Mouse (Mus musculus) heart, postnatal 0 days (tissue): Measurements from ENCODE around the gene Cnga2. TPM values are rescaled to one million over a fixed set of nuclear protein-coding genes. Genes with fewer than 3 reads are reported as not detected.

Experiments
- ATAC-seq: fragments of 200-750 bp; cut with Nextera tagmentation; 2 replicates; pipeline ENCODE4 v1.8.0; 2017; ENCODE audit warnings: low read depth, moderate number of reproducible peaks, moderate library complexity; ENCODE audit not compliant: insufficient read depth
- DNase-seq: peaks from one replicate; pipeline ENCODE4 v3.0.0-alpha.2; 2016; ENCODE audit warnings: low spot score
- H3K27ac ChIP-seq: fragments of 300-500 bp; sonication (generic); 2 replicates; pipeline ENCODE4 v1.5.1; 2014; ENCODE audit warnings: low read depth, mild to moderate bottlenecking
- H3K27me3 ChIP-seq: fragments of 300-500 bp; sonication (generic); 2 replicates; pipeline ENCODE4 v1.6.1; 2014; ENCODE audit warnings: low read length, mixed read lengths; ENCODE audit not compliant: control insufficient read depth, insufficient read depth
- H3K36me3 ChIP-seq: fragments of 300-500 bp; sonication (generic); replicated peaks from 2 replicates; pipeline ENCODE4 v1.6.1; 2014; ENCODE audit warnings: low read length, mixed read lengths; ENCODE audit not compliant: control insufficient read depth, insufficient read depth
- H3K4me1 ChIP-seq: fragments of 300-500 bp; sonication (generic); 2 replicates; pipeline ENCODE4 v1.6.1; 2014; ENCODE audit warnings: antibody characterized with exemption; ENCODE audit not compliant: control insufficient read depth, insufficient read depth
- H3K4me2 ChIP-seq: fragments of 300-500 bp; sonication (generic); 2 replicates; pipeline ENCODE4 v1.6.1; 2014; ENCODE audit warnings: low read depth, mild to moderate bottlenecking, low read length, moderate library complexity
- H3K4me3 ChIP-seq: fragments of 300-500 bp; sonication (generic); 2 replicates; pipeline ENCODE4 v1.5.1; 2014; ENCODE audit warnings: low read depth, low read length
- H3K9ac ChIP-seq: fragments of 300-500 bp; sonication (generic); replicated peaks from 2 replicates; pipeline ENCODE4 v1.6.1; 2014; ENCODE audit warnings: low read depth, low read length, mixed read lengths
- H3K9me3 ChIP-seq: fragments of 300-500 bp; sonication (generic); replicated peaks from 2 replicates; pipeline ENCODE4 v1.6.1; 2016; ENCODE audit warnings: low read length; ENCODE audit not compliant: control insufficient read depth
- CTCF ChIP-seq: IDR thresholded peaks from 2 replicates; pipeline ENCODE4 v1.5.1; 2016; ENCODE audit warnings: antibody characterized with exemption, control low read depth, low read depth
- EP300 ChIP-seq: IDR thresholded peaks from 2 replicates; pipeline ENCODE4 v1.6.1; 2016; ENCODE audit warnings: antibody characterized with exemption, low read depth
- WGBS: fragments of 180-500 bp; shearing (Covaris S2); extraction: QIAGEN DNeasy Blood & Tissue Kit; methylation state at CpG from one replicate; pipeline ENCODE4 v1.1.7; 2014; 5-methylcytosine and 5-hydroxymethylcytosine counted together
- polyA plus RNA-seq: library from polyadenylated mRNA; unstranded; fragments of >200 nt; fragmentation: Nextera tagmentation; extraction: Ambion mirVana; gene quantifications from 2 replicates; pipeline ENCODE4 v1.2.1, GENCODE M21; 2015
- total RNA-seq: library from RNA; depleted of rRNA; stranded (reverse); fragments of >200 nt; gene quantifications from 2 replicates; pipeline ENCODE4 v1.2.3, GENCODE M21; 2014; ENCODE audit warnings: low replicate concordance; rRNA removed

The Cnga2 gene
- total RNA-seq, result 0.04 TPM in 1 of 2 replicates, not detected in the other
- polyA plus RNA-seq, result 0.04 TPM in 2 replicates

DNA sequence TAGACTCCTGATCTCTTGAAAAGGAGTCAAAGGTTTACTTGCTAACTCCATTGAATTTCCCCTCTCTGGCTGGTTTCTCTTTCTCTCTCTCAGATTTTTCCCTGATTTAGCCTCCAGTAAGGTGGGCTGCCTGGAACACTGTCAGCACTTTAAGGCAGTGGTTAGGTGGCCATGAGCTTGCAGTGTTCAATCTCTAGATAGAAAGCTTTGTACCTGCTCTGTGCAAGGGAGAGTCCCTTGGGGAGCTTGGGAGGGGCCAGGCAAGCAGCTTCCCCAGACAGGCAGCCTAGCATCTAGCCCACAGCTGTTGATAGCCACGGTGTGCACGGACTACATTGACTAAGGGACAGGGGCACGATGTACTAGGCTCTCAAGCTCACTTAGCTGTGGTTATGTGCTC, at the start of gene Cnga2:
TSS of gene Cnga2 (plus strand) at position 301 of the 400 bp plus-strand sequence.
- ATAC-seq, result no peak

GRCm38 (mm10) chrX:71946631-71947030, 45.0 kb upstream of the Cnga2 start:
- no peaks in the 10 kb centered on the region for H3K36me3 ChIP-seq
- WGBS, result 20% methylated on average over 3 of the region's 3 CpGs
- no peak for TF ChIP-seq EP300
- peak; percentile 58 for TF ChIP-seq CTCF
- no peaks in the 10 kb centered on the region for H3K4me1 ChIP-seq
- no peak overlapping the region for H3K4me3 ChIP-seq
- H3K9ac ChIP-seq, result no peak overlapping the region
- ATAC-seq, result 0 out of 2 replicates have a peak, but pooled peaks have one; percentile 33
- no peak overlapping the region for H3K27ac ChIP-seq
- H3K9me3 ChIP-seq, result no peaks in the 10 kb centered on the region
- DNase-seq, result peak; percentile 5
- no peaks in the 10 kb centered on the region for H3K27me3 ChIP-seq
- no peak overlapping the region for H3K4me2 ChIP-seq

More for the DNA sequence above, at the start of gene Cnga2:
- H3K9me3 ChIP-seq, result no peaks in the 10 kb centered on the region
- H3K27me3 ChIP-seq, result no peaks in the 10 kb centered on the region
- H3K9ac ChIP-seq, result no peak within 1 kb of the TSS
- H3K36me3 ChIP-seq, result no peaks in the 10 kb centered on the region
- DNase-seq, result no peak
- TF ChIP-seq EP300, result no peak
- no peak within 1 kb of the TSS for H3K27ac ChIP-seq
- no peak within 1 kb of the TSS for H3K4me3 ChIP-seq
- no peaks in the 10 kb centered on the region for H3K4me1 ChIP-seq
- WGBS, result 64% methylated on average over 3 of the region's 3 CpGs
- H3K4me2 ChIP-seq, result no peak within 1 kb of the TSS

DNA sequence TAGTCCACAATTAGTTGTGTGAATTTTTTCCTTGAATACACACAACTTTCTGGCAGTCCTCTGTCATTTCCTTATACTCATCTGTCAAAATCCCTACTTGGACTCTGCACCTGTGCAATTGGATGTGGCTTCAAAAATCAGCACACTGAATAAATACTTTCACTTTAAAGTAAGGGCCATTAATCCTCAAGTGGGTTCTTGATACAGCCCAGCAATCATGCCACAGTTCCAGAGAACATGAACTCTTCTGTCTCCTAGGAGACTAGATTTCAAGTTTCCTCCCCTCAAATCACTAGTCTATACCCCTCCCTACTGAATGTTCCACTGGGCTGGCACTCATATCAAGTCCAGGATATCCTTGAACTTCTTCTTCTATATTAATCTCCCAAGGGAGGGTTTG, 33.3 kb upstream of the Cnga2 start:
- Histone ChIP-seq H3K27me3 (peaks cover 16% of the 10 kb centered on the region; the same call in 1 of the 2 replicates), H3K36me3 (no peaks in the 10 kb centered on the region), H3K27ac (no peak overlapping the region), H3K4me1 (no peaks in the 10 kb centered on the region), H3K9ac (no peak overlapping the region), H3K9me3 (no peaks in the 10 kb centered on the region), H3K4me3 (no peak overlapping the region), H3K4me2 (no peak overlapping the region)
- DNase-seq (no peak), ATAC-seq (no peak)
- TF ChIP-seq CTCF, result no peak
- TF ChIP-seq EP300, result no peak

DNA sequence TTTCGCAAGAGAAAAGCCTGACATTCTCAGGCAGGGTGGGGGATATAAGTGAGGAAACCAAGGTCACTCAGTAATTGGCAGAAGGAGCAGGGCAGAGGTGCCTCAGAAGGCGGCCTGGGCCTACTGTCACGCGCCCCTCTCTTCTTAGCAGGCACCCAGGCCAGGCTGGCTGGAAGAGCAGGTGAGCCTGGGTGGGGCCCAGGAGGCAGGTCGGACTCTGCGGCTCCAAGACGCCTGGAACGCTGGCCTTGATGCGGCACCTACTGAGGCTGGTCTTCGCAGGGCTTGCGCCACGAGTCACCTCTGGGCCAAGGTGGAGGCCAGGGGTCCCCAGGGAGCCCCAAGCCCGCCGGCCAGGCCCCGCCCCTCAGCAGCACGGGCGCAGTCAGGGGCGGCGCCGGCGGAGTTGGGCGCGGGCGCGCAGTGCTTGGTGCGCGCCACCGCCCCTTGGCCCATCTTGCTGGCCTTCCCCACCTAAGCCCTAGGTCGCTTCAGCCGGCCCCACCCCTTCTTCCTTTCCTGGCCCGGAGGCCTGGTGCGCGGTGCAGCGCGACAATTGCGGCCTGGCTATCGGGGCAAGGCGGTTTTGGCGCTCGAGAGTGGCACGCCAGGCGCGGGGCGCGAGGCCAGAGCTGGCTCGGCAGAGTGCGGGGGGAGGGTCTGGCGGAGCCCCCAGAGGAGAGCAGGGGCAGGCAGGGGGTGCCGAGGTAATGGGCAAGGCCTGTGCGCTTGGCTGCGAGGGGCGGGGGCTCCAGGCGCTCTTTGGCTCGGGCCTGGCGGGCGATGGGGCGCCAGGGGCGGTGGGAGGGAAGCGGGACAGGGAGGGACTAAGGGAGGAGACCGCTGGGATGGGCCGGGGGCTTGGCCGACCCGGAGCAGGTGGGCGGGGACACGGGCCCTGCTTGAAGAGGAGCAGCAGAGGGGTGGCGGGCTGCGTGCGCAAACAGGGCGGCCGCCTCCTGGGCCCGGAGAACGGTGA, 29.3 kb upstream of the Cnga2 start, which contains the start of gene Prrg3:
TSS of gene Prrg3 (plus strand) at position 552 of the 979 bp plus-strand sequence.
- ATAC-seq (peak; percentile 83), DNase-seq (no peak)
- peaks cover 19% of the 10 kb centered on the region; the same call in 1 of the 2 replicates for H3K27me3 ChIP-seq
- no peaks in the 10 kb centered on the region for H3K4me1 ChIP-seq
- peak within 1 kb of the TSS; percentile 72 for H3K27ac ChIP-seq
- 17% methylated on average over 54 of the region's 72 CpGs for WGBS
- no peaks in the 10 kb centered on the region for H3K36me3 ChIP-seq
- H3K4me2 ChIP-seq, result peak within 1 kb of the TSS; percentile 62
- TF ChIP-seq EP300 (no peak), CTCF (no peak)
- peak within 1 kb of the TSS; percentile 50 for H3K4me3 ChIP-seq
- H3K9ac ChIP-seq, result peak within 1 kb of the TSS; percentile 45
- no peaks in the 10 kb centered on the region for H3K9me3 ChIP-seq

DNA sequence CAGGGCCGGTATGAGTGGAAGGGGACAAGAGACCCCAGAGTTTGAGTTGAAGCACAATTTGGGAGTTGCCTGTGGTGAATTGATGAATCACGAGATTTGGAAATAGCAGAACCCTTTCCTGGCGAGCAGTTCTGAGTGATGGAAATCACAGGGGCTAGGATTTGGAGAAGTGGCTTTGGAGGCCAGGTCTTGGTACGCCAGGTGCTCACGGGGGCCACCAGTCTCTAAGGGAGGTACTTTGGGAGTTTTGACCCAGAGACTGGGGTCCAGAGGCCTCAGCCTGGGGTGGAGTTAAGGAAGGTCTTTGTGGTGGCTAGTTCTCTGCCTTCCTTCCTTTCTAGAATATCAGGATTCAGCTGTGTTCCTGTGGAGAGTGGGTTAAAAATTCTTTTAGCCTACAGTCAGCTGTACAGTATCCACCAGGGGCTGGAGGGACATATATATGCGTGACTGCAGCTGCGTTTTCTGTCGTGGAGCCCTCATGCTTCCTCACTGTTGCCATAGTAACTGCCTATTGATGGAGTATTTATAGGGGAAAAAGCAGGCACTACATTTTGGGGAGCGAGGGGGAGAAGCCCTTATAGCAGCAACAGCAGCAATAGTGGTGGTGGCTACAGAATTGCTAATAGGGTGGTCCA, 28.3 kb upstream of the Cnga2 start:
- no peak for DNase-seq
- peak overlapping the region; percentile 50 for H3K4me3 ChIP-seq
- peaks cover 19% of the 10 kb centered on the region; the same call in 1 of the 2 replicates for H3K27me3 ChIP-seq
- peak overlapping the region; percentile 62 for H3K4me2 ChIP-seq
- no peak for ATAC-seq
- H3K27ac ChIP-seq, result peak overlapping the region; percentile 72
- WGBS, result 41% methylated on average over 9 of the region's 9 CpGs
- no peak for TF ChIP-seq CTCF
- TF ChIP-seq EP300, result no peak
- no peaks in the 10 kb centered on the region for H3K9me3 ChIP-seq
- no peaks in the 10 kb centered on the region for H3K4me1 ChIP-seq
- H3K9ac ChIP-seq, result peak overlapping the region; percentile 45
- no peaks in the 10 kb centered on the region for H3K36me3 ChIP-seq
